Comparison of ENCODE assay signal across 12 mouse cellular contexts in the genomic region with DNA sequence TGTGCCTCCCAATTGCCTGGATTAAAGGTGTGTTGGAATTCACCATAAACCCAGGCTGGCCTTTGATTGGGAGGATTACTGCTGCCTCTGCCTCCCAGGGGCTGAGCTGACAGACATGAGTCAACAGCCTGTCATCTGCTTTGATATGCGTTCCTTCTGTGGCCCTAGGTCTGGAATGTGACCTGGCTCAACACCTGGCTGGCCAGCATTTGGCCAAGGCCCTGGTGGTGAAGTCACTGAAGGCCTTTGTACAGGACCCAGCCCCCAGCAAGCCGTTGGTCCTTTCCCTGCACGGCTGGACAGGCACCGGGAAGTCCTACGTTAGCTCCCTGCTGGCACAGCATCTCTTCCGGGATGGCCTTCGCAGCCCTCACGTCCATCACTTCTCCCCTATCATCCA. TPM values are rescaled to one million over a fixed set of nuclear protein-coding genes. Genes with fewer than 3 reads are reported as not detected.
A peak's percentile ranks its signal among the peaks of the same experiment; 100 is the strongest.
DNase-seq lines count a peak whose midpoint lies in the region; ATAC-seq and TF ChIP-seq lines count a peak whose summit lies in the region.
"Had no signal": no experiment of that assay in that cellular context is flagged by ENCODE, and none has a peak within 500 bp of the region (broad histone marks: within the 10 kb centered on the region; RNA-seq: fewer than 3 reads in every experiment).

No protein-coding gene starts in this region.

- ATAC-seq in forebrain, embryonic 14.5 days, result no peak
- no peak for ATAC-seq in forebrain, embryonic 11.5 days (replicated peaks; ENCODE audit: low FRiP score)
- no peak for ATAC-seq in limb, embryonic 14.5 days (ENCODE audit: low FRiP score, low read depth)

- DNase-seq in forebrain, embryonic 14.5 days (ENCODE audit: low spot score), result no peak
- no peak for DNase-seq in forebrain, embryonic 11.5 days (ENCODE audit: low spot score)
- DNase-seq in layer of hippocampus, adult 2 months (ENCODE audit: low spot score in 2 of 2), result no peak
- no peak for DNase-seq in layer of hippocampus, adult 11-12 months (ENCODE audit: low spot score)
- peak; percentile 26 for DNase-seq in NIH3T3 (ENCODE audit: low read depth)
- DNase-seq in limb, embryonic 14.5 days (ENCODE audit: low spot score), result no peak
- no peak for DNase-seq in left cerebral cortex, adult 11 months (ENCODE audit: low spot score)
- no peak for DNase-seq in adrenal gland, postnatal 4 days (ENCODE audit: low spot score in 2 of 2)
- DNase-seq: cerebellum, postnatal 14 days had no signal

- no peaks in the 10 kb centered on the region for H3K9me3 ChIP-seq in forebrain, embryonic 14.5 days (replicated peaks; ENCODE audit: control insufficient read depth, low read length)
- H3K9me3 ChIP-seq in forebrain, embryonic 11.5 days (ENCODE audit: control insufficient read depth, low read length), result no peaks in the 10 kb centered on the region
- H3K9me3 ChIP-seq in limb, embryonic 14.5 days (ENCODE audit: control insufficient read depth, low read length), result no peaks in the 10 kb centered on the region

- peaks cover 48% of the 10 kb centered on the region for H3K36me3 ChIP-seq in forebrain, embryonic 14.5 days (ENCODE audit: control insufficient read depth, insufficient read depth, low read length)
- no peaks in the 10 kb centered on the region; the same call in 1 of the 2 replicates for H3K36me3 ChIP-seq in forebrain, embryonic 11.5 days (ENCODE audit: control insufficient read depth, insufficient read depth, low read length)
- peaks cover 40% of the 10 kb centered on the region for H3K36me3 ChIP-seq in limb, embryonic 14.5 days (ENCODE audit: control insufficient read depth, insufficient read depth, low read length)

- no peak overlapping the region for H3K4me3 ChIP-seq in forebrain, embryonic 14.5 days (ENCODE audit: low read depth, low read length)
- no peak overlapping the region for H3K4me3 ChIP-seq in forebrain, embryonic 11.5 days (ENCODE audit: low read depth, low read length)
- H3K4me3 ChIP-seq in layer of hippocampus, adult 2 months, result peak overlapping the region; percentile 1; the same call in 1 of the 2 replicates
- no peak overlapping the region for H3K4me3 ChIP-seq in limb, embryonic 14.5 days (replicated peaks; ENCODE audit: low read length)

- TF ChIP-seq POLR2A in limb, embryonic 14.5 days (IDR thresholded peaks at IDR 0.05; ENCODE audit: borderline replicate concordance, extremely low read depth, insufficient read depth, insufficient read length), result no peak

- H3K4me2 ChIP-seq in forebrain, embryonic 14.5 days (ENCODE audit: low read length), result 0 out of 2 replicates have a peak overlapping the region, but pooled peaks have one; percentile 7
- no peak overlapping the region for H3K4me2 ChIP-seq in forebrain, embryonic 11.5 days (ENCODE audit: low read depth, low read length, severe bottlenecking)
- H3K4me2 ChIP-seq in limb, embryonic 14.5 days (replicated peaks; ENCODE audit: low read depth, low read length, severe bottlenecking), result no peak overlapping the region

- H3K9ac ChIP-seq in forebrain, embryonic 14.5 days (ENCODE audit: low read length), result peak overlapping the region; percentile 7; the same call in 1 of the 2 replicates
- H3K9ac ChIP-seq in forebrain, embryonic 11.5 days (ENCODE audit: low read length), result no peak overlapping the region
- H3K9ac ChIP-seq in limb, embryonic 14.5 days (ENCODE audit: low read depth, low read length, severe bottlenecking), result 0 out of 2 replicates have a peak overlapping the region, but pooled peaks have one; percentile 16

- no peak for TF ChIP-seq CTCF in layer of hippocampus, adult 2 months (conservative IDR thresholded peaks at IDR 0.05)

- 0 out of 2 replicates have a peak, but pooled peaks cover 5% of the 10 kb centered on the region for H3K4me1 ChIP-seq in forebrain, embryonic 14.5 days (ENCODE audit: control insufficient read depth, insufficient read depth, low read length)
- 0 out of 2 replicates have a peak, but pooled peaks cover 2% of the 10 kb centered on the region for H3K4me1 ChIP-seq in forebrain, embryonic 11.5 days (replicated peaks; ENCODE audit: control insufficient read depth, insufficient read depth, low read length)
- peaks cover 2% of the 10 kb centered on the region; the same call in 1 of the 2 replicates for H3K4me1 ChIP-seq in limb, embryonic 14.5 days (ENCODE audit: control insufficient read depth, insufficient read depth, low read length)

- no peaks in the 10 kb centered on the region for H3K27me3 ChIP-seq in forebrain, embryonic 14.5 days (replicated peaks; ENCODE audit: control insufficient read depth, insufficient read depth, low read length)
- no peaks in the 10 kb centered on the region for H3K27me3 ChIP-seq in forebrain, embryonic 11.5 days (ENCODE audit: control insufficient read depth, insufficient read depth, low read length)
- H3K27me3 ChIP-seq in limb, embryonic 14.5 days (ENCODE audit: control insufficient read depth, insufficient read depth, low read length), result no peaks in the 10 kb centered on the region

- 85% methylated on average over 8 of the region's 8 CpGs for WGBS in forebrain, embryonic 14.5 days
- 86% methylated on average over 8 of the region's 8 CpGs for WGBS in forebrain, embryonic 11.5 days
- WGBS in limb, embryonic 14.5 days, result 73% methylated on average over 8 of the region's 8 CpGs

- H3K27ac ChIP-seq in forebrain, embryonic 14.5 days (ENCODE audit: low read depth, low read length), result 0 out of 2 replicates have a peak overlapping the region, but pooled peaks have one; percentile 0
- no peak overlapping the region for H3K27ac ChIP-seq in forebrain, embryonic 11.5 days (ENCODE audit: low read depth, low read length)
- H3K27ac ChIP-seq in layer of hippocampus, adult 2 months, result peak overlapping the region; percentile 46; the same call in 1 of the 2 replicates
- no peak overlapping the region for H3K27ac ChIP-seq in limb, embryonic 14.5 days (replicated peaks; ENCODE audit: low read depth, low read length)
- H3K27ac ChIP-seq: macrophage had no signal

RNA-seq across cellular contexts. Expression of gene Tor2a, which starts 1.5 kb away (rescaled TPM):
- polyA plus RNA-seq in forebrain, embryonic 14.5 days (2014; fragmentation: Nextera tagmentation; extraction: Ambion mirVana), result 67.9 and 71.2 TPM in 2 replicates
- polyA plus RNA-seq in forebrain, embryonic 11.5 days (2014; fragmentation: Nextera tagmentation; extraction: Ambion mirVana), result 56.8 and 68.3 TPM in 2 replicates
- total RNA-seq in layer of hippocampus, adult 2 months (2021), result 10 to 100 TPM; 30.3 to 32.3 TPM
- 82.6 and 169 TPM in 2 replicates for polyA plus RNA-seq in limb, embryonic 14.5 days (2012; rRNA removed)
- 81.2 and 86.2 TPM in 2 replicates for polyA plus RNA-seq in limb, embryonic 14.5 days (2014; fragmentation: Nextera tagmentation; extraction: Ambion mirVana)
- total RNA-seq in adrenal gland, postnatal 4 days (2021), result 10 to 100 TPM; 31.5 to 36.5 TPM

RNA-seq across cellular contexts. Expression of gene Ttc16, which starts 16.9 kb away (rescaled TPM):
- 0.27 and 0.80 TPM in 2 replicates for polyA plus RNA-seq in forebrain, embryonic 14.5 days (2014; fragmentation: Nextera tagmentation; extraction: Ambion mirVana)
- polyA plus RNA-seq in forebrain, embryonic 11.5 days (2014; fragmentation: Nextera tagmentation; extraction: Ambion mirVana), result 0.80 and 0.84 TPM in 2 replicates
- under 1 TPM; 0.69 to 0.82 TPM for total RNA-seq in layer of hippocampus, adult 2 months (2021)
- polyA plus RNA-seq in limb, embryonic 14.5 days (2012; rRNA removed), result 0.47 and 0.70 TPM in 2 replicates
- polyA plus RNA-seq in limb, embryonic 14.5 days (2014; fragmentation: Nextera tagmentation; extraction: Ambion mirVana), result 0.12 and 0.15 TPM in 2 replicates
- total RNA-seq in adrenal gland, postnatal 4 days (2021), result under 1 TPM in 1 of 2 experiments, not detected in 1; 0.23 TPM
- polyA plus RNA-seq: macrophage had no signal

RNA-seq across cellular contexts. Expression of gene Ptrh1, which starts 17.1 kb away (rescaled TPM):
- 4.7 and 5.1 TPM in 2 replicates for polyA plus RNA-seq in forebrain, embryonic 14.5 days (2014; fragmentation: Nextera tagmentation; extraction: Ambion mirVana)
- 3.3 and 4.6 TPM in 2 replicates for polyA plus RNA-seq in forebrain, embryonic 11.5 days (2014; fragmentation: Nextera tagmentation; extraction: Ambion mirVana)
- 1 to 10 TPM; 5.9 to 6.4 TPM for total RNA-seq in layer of hippocampus, adult 2 months (2021)
- 11.3 and 11.5 TPM in 2 replicates for polyA plus RNA-seq in limb, embryonic 14.5 days (2012; rRNA removed)
- 5.1 and 5.8 TPM in 2 replicates for polyA plus RNA-seq in limb, embryonic 14.5 days (2014; fragmentation: Nextera tagmentation; extraction: Ambion mirVana)
- total RNA-seq in adrenal gland, postnatal 4 days (2021), result 1 to 10 TPM; 4.0 to 5.2 TPM

RNA-seq across cellular contexts. Expression of gene 6330409D20Rik, which starts 17.7 kb away (rescaled TPM):
- polyA plus RNA-seq in forebrain, embryonic 14.5 days (2014; fragmentation: Nextera tagmentation; extraction: Ambion mirVana), result 3.2 and 3.4 TPM in 2 replicates
- polyA plus RNA-seq in forebrain, embryonic 11.5 days (2014; fragmentation: Nextera tagmentation; extraction: Ambion mirVana), result 2.1 and 2.3 TPM in 2 replicates
- total RNA-seq in layer of hippocampus, adult 2 months (2021), result 1 to 10 TPM; 1.4 to 2.9 TPM
- 0.14 and 0.15 TPM in 2 replicates for polyA plus RNA-seq in limb, embryonic 14.5 days (2012; rRNA removed)
- polyA plus RNA-seq in limb, embryonic 14.5 days (2014; fragmentation: Nextera tagmentation; extraction: Ambion mirVana), result not detected in 2 replicates
- under 1 TPM in 1 of 2 experiments, not detected in 1; 0.28 TPM for total RNA-seq in adrenal gland, postnatal 4 days (2021)
- total RNA-seq: gastrocnemius, adult 8-10 months; MEL had no signal
- polyA plus RNA-seq: macrophage had no signal

RNA-seq across cellular contexts. Expression of gene Cfap157, which starts 25.7 kb away (rescaled TPM):
- polyA plus RNA-seq in forebrain, embryonic 14.5 days (2014; fragmentation: Nextera tagmentation; extraction: Ambion mirVana), result 0.17 and 0.30 TPM in 2 replicates
- polyA plus RNA-seq in forebrain, embryonic 11.5 days (2014; fragmentation: Nextera tagmentation; extraction: Ambion mirVana), result 0.33 and 0.87 TPM in 2 replicates
- 1 to 10 TPM in 1 of 2 experiments, not detected in 1; 2.0 TPM for total RNA-seq in layer of hippocampus, adult 2 months (2021)
- 0.04 and 0.05 TPM in 2 replicates for polyA plus RNA-seq in limb, embryonic 14.5 days (2012; rRNA removed)
- 0.11 and 0.12 TPM in 2 replicates for polyA plus RNA-seq in limb, embryonic 14.5 days (2014; fragmentation: Nextera tagmentation; extraction: Ambion mirVana)
- total RNA-seq in adrenal gland, postnatal 4 days (2021), result not detected
- total RNA-seq: gastrocnemius, adult 8-10 months had no signal
- polyA plus RNA-seq: macrophage had no signal

Comparison
In these comparisons a context has a peak if more than half of its experiments do, and no peak if none do; other contexts are left out.
1. H3K27ac ChIP-seq: peak in forebrain, embryonic 14.5 days (single experiment) and layer of hippocampus, adult 2 months (single experiment); none in forebrain, embryonic 11.5 days (single experiment) and limb, embryonic 14.5 days (single experiment).